Mouse (Mus musculus): ENCODE measurements around the gene Slc15a5.

DNA sequence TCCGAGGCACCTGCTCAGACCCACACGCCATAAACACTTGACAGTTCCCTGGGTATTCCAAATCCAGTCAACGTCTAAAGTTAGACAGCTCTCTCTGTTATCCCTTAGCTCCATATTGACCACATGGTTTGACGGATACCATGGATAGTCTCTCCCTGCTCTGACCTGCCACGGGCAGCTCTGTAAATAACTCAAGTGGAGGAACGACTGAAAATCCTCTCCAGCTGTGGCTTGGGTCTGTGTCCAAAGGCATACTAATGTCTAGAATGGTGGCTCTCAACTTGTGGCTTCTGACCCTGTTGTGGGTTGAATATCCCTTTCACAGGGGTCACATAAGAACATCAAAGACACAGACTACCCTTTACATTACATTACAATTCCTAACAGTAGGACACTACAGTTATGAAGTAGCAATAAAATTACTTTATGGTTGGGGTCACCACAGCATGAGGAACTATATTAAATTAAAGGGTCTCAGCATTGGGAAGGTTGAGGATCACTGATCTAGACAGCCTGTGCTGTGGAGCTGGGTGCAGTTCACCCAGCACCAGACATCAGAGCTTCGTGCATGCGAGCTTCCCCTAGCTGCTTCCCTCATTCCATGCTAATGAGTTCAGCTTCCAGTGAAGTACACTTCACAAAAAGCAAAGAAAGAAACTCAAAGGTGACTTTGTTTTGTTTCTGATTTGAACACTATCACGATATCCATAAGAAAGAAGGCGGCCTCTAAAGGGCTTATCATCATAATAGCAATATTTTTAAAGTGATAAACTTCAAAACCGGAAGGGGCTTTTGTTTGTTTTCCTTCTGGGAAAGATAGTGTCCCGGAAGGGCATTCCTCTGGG, 139.1 kb downstream of the Slc15a5 start:
- TF ChIP-seq CTCF (IDR thresholded peaks at IDR 0.05; ENCODE audit: extremely low read depth, insufficient read length, insufficient replicate concordance, low read depth, low read length) (no peak), POLR2A (IDR thresholded peaks at IDR 0.05; ENCODE audit: low read depth, low read length) (no peak)

Measured in small intestine, adult 2 months (tissue).